Mouse (Mus musculus) gastrocnemius, adult 2 months (tissue): ENCODE results near the gene Plekha4. TPM values are rescaled to one million over a fixed set of nuclear protein-coding genes. Genes with fewer than 3 reads are reported as not detected.

ENCODE experiments used
- DNase-seq: peaks from one replicate; pipeline ENCODE4 v3.0.0; 2022
- H3K27ac ChIP-seq: fragments of 200-600 bp; 2 replicates; pipeline ENCODE4 v1.8.1; 2022; ENCODE audit warnings: mild to moderate bottlenecking
- H3K4me3 ChIP-seq: fragments of 200-600 bp; 2 replicates; pipeline ENCODE4 v1.8.1; 2022; ENCODE audit warnings: mild to moderate bottlenecking, moderate library complexity
- CTCF ChIP-seq: fragments of 200-600 bp; IDR thresholded peaks from 2 replicates; pipeline ENCODE4 v1.8.1; 2022; ENCODE audit warnings: antibody characterized with exemption, mild to moderate bottlenecking, moderate library complexity
- intact Hi-C: fragments of 180-260 bp; cut with DNase I; formaldehyde crosslinking; loops from one replicate; pipeline ENCODE4 v1.15.1; 2025
- total RNA-seq, 2 experiments: library from RNA; stranded (reverse); gene quantifications; 2 replicates each; pipeline ENCODE4 v1.2.3; 2021

Plekha4 gene
- total RNA-seq, 2 experiments from 2014 or later: 3.4 to 3.5 TPM

DNA sequence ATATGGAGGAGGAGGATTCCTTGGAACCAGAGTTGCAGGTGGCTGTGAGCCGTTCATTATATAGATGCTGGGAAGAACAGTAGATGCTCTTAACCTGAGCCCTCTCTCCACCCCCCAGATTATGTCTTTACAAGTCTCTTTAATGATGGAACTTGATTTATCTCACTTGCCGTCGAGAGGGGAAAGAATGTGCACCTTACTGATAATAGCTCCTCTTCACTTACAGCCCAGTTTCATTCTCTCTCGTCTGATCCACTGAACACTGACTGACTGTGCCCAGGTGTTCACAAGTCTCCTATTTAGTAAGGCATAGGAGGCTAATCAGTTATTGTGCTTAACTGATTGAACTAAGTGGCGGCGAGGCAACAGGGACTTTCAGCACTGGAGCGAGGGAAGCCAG is 36.6 kb upstream of the Plekha4 start:
- no peak for TF ChIP-seq CTCF
- intact Hi-C loops: no loop called here
- no peak overlapping the region for H3K4me3 ChIP-seq
- peak overlapping the region; percentile 89; the same call in 1 of the 2 replicates for H3K27ac ChIP-seq
- DNase-seq: no peak

DNA sequence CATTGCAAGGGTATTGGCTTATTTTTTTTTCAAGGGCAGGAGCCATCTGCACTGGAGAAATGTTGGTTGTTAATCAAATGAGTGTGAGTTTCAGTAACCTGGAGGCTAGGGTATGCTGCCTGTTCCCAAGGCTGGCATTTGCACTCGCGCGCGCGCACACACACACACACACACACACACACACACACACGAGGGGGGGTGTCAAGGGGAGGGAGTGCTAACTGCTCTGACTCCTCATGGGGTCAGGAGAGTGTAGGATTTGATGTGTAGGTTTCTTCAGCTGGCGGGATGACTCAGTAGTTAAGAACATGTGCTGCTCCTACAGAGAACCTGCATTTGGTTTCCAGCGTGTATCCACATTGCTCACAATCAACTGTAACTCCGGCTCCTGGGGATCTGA is 35.3 kb upstream of the Plekha4 start:
- intact Hi-C loops: no loop called here

DNA sequence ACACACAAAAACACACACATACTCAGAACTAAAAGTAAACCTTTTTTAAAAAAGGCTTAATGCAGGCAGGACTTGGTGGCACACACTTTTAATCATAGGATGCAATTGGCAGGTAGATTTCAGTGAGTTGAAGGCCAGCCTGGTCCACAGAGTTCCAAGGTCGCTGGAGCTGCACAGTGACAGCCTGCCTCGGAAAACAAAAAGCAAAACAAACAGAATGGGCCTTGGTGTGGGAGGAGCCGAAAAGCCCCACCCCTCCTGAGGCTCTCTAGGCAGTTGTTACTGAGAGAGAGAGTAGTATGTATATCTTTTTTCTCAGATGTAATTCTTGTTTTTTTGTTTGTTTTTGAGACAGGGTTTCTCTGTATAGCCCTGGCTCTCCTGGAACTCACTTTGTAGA is 34.9 kb upstream of the Plekha4 start:
- DNase-seq: peak; percentile 38
- TF ChIP-seq CTCF: no peak

More for the DNA sequence above, 35.3 kb upstream of the Plekha4 start:
- DNase-seq: no peak
- Histone ChIP-seq H3K4me3 (no peak overlapping the region), H3K27ac (peak overlapping the region; percentile 94)
- TF ChIP-seq CTCF: no peak

DNA sequence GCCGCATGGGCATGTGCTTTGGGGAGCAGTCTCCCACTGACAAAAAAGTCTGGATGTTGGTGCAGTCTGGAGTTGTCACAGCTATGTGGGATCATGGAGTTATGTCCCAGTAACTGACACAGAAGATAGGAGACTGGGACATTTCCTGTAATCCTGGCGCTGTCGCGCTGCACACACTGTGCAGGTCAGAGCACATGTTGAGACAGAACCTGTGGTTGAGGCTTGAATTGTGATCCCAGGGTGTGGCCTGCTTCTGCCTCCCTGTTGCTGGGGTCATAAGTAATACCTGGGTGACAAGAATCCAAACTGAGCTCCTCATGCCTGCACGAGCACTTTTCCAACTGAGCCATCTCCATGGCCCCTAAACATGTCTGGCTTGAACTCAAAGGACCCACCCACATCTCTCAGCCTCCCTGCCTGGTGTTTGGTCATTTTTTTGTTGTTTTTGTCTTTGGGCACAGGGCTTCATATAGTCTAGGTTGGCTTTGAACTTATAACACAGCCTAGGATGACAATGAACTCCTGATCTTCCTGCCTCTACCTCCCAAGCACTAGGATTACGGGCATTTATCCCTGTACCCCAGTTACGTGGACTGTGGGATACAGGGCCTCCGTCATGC is 33.8 kb upstream of the Plekha4 start:
- no peak overlapping the region for H3K4me3 ChIP-seq
- intact Hi-C loops: no loop called here
- no peak for DNase-seq
- no peak for TF ChIP-seq CTCF
- H3K27ac ChIP-seq: peak overlapping the region; percentile 94

More for the DNA sequence above, 34.9 kb upstream of the Plekha4 start:
- intact Hi-C loops: no loop called here
- Histone ChIP-seq H3K4me3 (peak overlapping the region; percentile 26; the same call in 1 of the 2 replicates), H3K27ac (peak overlapping the region; percentile 94)

DNA sequence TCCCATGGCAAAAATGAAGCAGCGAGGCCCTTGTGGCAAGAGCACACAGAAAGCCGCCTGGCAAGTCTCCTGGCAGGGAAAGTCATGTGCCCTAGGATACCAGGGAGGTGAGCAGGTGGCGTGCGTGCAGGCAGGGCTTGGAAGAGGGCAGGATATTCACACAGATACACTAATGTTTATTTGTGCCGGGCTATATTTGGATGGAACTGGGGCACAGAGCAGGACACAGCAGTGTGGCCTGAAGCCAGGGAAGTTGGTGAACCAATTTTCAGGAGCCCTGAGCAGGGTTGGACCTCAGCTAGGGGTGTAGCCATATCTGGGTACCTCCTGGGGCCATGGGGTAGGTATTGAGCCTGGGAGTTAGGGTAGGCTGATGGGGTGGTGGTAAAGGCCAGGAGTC is 33.2 kb upstream of the Plekha4 start:
- no peak overlapping the region for H3K4me3 ChIP-seq
- peak; percentile 84 for DNase-seq
- intact Hi-C loops: no loop called here
- no peak for TF ChIP-seq CTCF
- peak overlapping the region; percentile 94 for H3K27ac ChIP-seq

DNA sequence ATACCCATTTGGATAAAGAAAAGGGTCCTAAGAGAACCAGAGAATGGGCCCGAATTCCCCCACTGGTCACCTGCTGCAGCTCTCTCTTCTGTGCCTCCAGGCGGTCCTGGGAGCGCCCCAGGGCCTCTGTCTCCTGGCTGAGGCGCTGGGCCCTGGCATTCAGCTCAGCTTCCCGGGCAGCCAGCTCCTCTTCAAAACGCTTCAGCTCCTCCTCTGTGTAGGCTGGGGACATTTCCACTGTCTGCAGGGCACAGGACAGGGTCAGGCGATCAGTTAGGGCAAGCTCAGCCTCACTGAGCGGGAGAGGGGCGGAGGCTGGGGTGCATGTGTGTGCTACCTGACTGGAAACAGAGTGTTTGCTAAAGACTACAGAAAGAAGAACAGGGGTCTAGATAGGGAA is 31.6 kb upstream of the Plekha4 start:
- DNase-seq: peak; percentile 45
- intact Hi-C loops: no loop called here
- H3K27ac ChIP-seq: peak overlapping the region; percentile 94
- no peak for TF ChIP-seq CTCF
- H3K4me3 ChIP-seq: no peak overlapping the region

DNA sequence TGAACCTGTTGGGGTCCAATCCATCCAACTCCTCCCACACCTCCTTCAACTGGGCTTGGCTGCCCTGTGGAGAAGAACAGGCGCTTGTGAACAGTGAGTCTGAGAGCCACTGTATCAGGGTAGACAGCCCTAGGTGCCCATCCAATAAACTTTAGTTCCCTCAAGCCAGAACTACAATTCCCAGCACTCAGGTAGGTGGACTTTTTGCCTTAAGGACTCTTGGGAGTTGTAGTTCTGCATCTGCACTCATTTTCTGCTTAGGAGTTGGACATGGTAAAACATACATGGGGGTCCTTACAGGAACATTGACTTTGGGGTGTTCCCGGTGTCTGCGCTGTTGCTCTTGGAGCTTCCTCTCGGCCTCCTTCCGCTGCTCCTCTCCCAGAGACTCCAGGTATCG is 27.7 kb upstream of the Plekha4 start:
- intact Hi-C loops: no loop called here
- TF ChIP-seq CTCF: no peak
- H3K27ac ChIP-seq: no peak overlapping the region
- H3K4me3 ChIP-seq: no peak overlapping the region
- no peak for DNase-seq

DNA sequence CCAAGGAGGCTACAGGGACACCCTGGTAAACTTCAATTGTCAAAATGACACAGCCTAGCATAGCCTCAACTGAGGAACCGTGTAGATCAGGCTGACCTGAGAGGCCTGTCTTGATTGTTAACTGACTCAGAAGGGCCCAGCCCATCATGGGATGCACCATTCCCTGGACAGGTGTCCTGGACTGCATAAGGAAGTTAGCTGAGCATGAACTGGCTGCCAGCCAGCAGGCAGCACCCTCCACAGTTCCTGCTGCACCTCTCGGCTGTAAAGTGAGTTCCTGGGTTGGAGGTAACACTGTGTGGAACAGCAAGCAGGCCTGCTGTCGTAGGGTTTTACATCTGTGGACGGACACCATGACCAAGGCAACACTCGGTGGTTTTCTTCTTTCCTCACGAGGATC is 18.5 kb upstream of the Plekha4 start:
- H3K4me3 ChIP-seq: no peak overlapping the region
- intact Hi-C loops: loop anchor here (1.0 kb wide), 1 partner anchor 29 kb away; no protein-coding TSS in a partner anchor
- no peak for TF ChIP-seq CTCF

DNA sequence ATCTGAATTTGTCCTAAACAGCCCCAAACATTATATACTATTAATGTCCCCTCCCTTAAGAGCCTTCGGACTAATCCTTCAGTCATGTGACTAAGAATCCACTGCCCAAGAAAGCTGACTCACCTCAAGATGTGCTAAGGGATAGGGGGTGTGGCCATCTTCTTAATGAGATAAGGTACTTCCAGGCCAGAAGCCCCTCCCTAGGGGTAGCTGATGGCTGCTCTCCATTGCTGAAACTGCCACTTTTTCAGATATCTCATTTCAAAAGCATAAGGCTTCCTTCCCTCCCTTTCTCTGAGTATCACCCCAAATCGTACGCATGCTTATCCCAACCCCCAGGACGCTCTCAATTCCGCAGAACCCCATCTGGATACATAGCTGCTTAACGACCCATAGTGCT is 17.6 kb upstream of the Plekha4 start:
- DNase-seq: no peak
- Histone ChIP-seq H3K27ac (peak overlapping the region; percentile 96; the same call in 1 of the 2 replicates), H3K4me3 (peak overlapping the region; percentile 84)
- no peak for TF ChIP-seq CTCF
- intact Hi-C loops: no loop called here

More for the DNA sequence above, 18.5 kb upstream of the Plekha4 start:
- DNase-seq: no peak
- H3K27ac ChIP-seq: no peak overlapping the region

DNA sequence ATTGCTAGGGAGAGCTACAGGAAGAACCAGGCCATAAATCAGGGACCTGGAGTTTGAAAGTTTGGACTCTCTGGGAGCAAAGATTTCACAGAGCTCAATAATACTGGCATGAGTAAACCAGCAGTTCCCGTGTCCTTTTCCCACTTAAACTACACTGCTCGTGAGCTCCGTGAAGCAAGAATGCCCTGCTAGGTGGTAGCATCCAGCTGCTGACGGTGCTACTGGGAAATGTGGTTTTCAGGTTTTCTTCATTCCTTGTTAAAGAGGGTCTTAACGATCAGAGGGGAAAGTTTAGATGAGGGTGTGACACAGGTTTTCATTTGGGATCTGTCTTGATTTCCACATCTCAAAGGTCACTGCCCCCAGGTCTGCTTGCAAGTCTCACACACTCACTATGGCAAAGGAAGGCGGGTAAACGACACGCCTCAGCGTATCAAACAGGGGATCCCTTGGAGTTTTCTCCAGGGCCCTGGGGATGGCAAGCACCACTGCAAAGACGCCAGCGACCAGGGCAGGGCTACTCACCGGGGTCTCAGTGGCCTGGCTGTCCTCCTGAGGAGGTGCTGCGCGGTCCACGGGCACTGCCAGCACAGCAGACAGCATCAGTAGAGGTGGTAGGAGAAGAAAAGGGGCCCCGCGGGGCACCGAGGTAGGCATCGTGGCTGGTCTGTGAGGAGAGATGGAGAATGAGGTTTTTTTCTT is 16.8 kb upstream of the Plekha4 start:
- intact Hi-C loops: no loop called here
- no peak for DNase-seq
- no peak for TF ChIP-seq CTCF
- peak overlapping the region; percentile 84 for H3K4me3 ChIP-seq
- peak overlapping the region; percentile 96 for H3K27ac ChIP-seq

DNA sequence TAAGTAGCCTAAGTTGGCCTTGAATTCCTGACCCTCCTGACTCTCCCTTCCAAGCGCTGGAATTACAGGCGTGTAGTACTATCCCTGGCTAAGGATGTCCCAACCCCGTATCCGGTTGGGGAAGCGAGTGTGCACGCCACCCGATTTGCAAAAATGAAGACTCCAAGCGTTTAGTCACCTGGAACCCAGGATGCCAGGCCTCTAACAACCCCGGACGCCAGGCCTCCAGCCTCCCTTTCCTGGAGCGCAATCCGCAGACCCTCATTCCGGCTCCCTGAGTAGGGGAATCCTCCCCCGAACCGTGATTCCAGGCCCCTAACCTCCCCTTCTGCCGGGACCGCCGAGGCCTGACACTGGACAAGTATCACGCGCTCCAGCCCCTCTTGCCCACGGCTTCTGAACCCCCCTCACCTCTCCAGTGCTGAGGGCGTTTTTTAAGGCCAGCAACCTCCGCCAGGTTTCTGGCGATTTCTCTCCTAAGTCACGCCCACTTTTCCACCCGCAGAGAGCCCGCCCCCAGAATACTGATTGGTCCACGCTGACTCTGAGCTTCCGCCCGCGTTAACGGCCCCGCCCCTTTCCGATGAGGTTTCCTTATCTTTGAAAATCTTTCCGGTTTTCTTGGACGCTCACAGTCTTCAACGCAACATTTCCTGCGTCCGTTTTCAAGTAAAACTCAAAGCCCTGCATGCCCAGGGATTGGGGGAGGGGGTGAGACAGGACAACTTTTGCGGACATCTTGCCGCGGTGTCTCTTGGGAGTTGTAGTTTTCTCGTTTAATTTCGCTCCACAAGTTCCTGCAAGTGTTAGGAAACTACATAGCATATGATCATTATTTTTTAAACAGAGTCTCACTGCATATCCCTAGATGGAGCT is 16.0 kb upstream of the Plekha4 start, which contains the start of gene Nucb1:
Gene Nucb1, minus strand, starts transcription at position 495 of the 876 bp plus-strand sequence.
- intact Hi-C loops: no loop called here
- Histone ChIP-seq H3K27ac (peak within 1 kb of the TSS; percentile 96), H3K4me3 (peak within 1 kb of the TSS; percentile 84)
- peak; percentile 93 for DNase-seq
- no peak for TF ChIP-seq CTCF

DNA sequence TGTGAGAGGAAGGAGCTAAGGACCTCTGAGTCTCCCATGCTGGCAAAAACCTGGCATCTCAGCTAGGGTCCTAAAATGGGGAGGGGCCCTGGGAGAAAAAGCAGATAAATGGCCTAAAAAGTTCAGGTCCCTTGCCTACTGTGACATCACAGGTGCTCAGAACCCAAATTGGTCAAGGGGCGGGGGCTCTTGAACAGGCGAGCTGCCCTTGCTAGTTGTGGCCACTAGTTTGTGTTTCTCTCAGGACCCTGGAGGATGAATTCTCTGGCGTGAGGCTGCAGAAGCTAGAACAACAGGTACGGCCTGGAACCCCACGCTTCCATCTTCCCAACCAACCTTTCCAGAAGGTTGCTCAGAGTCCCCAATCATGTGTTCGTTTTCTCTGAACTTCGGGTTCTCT is 11.7 kb upstream of the Plekha4 start:
- no peak overlapping the region for H3K27ac ChIP-seq
- no peak for DNase-seq
- no peak overlapping the region for H3K4me3 ChIP-seq
- no peak for TF ChIP-seq CTCF
- intact Hi-C loops: no loop called here

DNA sequence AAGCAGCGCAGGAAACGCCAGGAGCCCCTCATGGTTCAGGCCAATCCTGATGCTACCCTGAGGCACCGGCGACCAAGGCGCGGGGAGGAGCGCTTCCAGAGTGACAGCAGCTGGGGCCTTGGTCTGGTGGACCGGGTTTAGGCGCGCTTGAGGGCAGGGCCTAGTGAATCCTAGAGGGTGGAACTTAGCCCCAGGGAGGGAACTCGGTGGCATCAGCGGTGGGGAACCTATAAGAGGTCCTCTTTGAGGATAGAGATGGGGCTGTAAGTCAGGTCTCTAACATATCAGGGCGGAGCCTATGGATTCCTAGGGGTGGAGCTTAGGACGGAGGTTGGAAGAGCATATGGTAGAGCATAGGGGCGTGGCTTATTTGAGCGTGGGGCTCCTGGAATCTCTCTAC is 10.7 kb upstream of the Plekha4 start:
- TF ChIP-seq CTCF: no peak
- intact Hi-C loops: no loop called here
- no peak for DNase-seq
- Histone ChIP-seq H3K27ac (no peak overlapping the region), H3K4me3 (no peak overlapping the region)
